Mouse (Mus musculus): ENCODE measurements at regions not wholly inside any gene's neighbourhood (a gene's known extent, or its start where the extent isn't known, plus 50 kb on each side); places are given as distances from the start of the nearest gene placed in this dataset.

- TF ChIP-seq CTCF (IDR thresholded peaks at IDR 0.05; ENCODE audit: extremely low read depth, insufficient read depth, low read length) (no peak), POLR2A (IDR thresholded peaks at IDR 0.05; ENCODE audit: extremely low read depth, insufficient read depth, low read length) (no peak)
These were observed 193.9 kb downstream of the Opa1 start for GRCm38 (mm10) chr16:29773056-29773455.

Data from cortical plate, adult 2 months (tissue).